Mouse (Mus musculus) regulatory T cell (primary cell): ENCODE measurements at regions not wholly inside any gene's neighbourhood (a gene's known extent, or its start where the extent isn't known, plus 50 kb on each side); places are given as distances from the start of the nearest gene placed in this dataset.

Experiments used
- in situ Hi-C: fragments of 300-600 bp; cut with MboI, MseI; formaldehyde crosslinking; loops from one replicate; pipeline ENCODE4 v1.15.1; 2025; ENCODE audit warnings: high pct_unique_total_duplicates

- in situ Hi-C loops = no loop called here
These were observed 975.9 kb downstream of the Robo2 start for GRCm38 (mm10) chr16:73435726-73436125.

GRCm38 (mm10) chr16:73424851-73425250, 986.8 kb downstream of the Robo2 start:
- in situ Hi-C loops = no loop called here

DNA sequence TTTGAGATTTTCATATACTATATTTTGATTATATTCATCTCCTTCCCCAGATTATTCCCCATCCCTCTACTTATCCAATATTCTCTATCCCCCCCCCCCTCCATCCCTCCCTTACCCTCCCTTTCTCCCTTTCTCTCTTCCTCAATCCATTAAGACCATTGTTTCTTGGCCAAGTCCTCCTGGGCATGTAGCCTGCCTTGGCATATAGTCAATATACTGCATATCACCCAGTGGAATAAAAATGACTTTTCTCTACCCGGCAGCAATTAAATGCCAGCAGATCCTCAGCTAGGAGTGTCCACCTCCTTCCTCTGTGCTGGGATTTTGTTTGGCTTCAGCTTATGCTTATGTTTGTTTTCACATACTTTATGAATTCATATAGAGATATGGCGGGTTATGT, 987.3 kb downstream of the Robo2 start:
- in situ Hi-C loops = no loop called here

DNA sequence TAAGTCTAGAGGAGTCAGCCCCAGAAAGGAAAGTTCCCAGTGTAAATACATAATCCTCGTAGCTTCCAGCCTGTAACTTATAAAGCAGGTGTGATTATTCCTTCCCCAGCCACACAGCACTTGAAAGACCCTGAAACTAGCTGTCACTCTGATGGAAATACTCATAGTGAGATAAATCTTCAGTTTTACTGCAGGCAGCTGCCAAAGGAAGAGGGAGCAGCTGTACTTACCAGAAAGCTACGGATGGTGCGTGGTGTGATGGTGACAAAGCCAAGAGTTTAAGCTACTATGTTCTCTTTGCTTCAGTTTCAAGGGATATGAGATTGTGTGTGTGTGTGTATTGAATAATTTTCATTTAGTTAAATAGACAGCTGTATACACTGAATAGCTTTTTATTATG, 1007.1 kb downstream of the Robo2 start:
- in situ Hi-C loops = no loop called here

GRCm38 (mm10) chr16:73404099-73404498, 1007.5 kb downstream of the Robo2 start:
- in situ Hi-C loops = no loop called here

DNA sequence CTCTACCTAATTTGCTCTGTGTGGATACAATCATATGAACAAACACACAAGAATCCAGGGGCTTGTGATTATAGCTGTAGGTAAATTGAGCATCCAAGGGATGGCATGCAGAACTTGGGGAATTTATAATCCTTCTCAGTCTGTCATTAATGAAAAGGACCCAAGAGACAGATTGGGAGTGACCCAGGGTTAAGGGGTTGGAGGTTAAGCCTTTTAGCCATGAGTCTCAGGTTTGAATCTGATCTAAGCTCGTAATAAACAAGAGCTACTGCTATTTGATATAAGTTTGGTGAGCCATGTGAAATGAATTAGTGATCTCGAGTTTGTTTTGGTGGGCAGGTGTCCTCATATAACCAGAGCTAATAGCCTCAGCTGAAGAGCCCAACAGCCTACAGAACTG, 1032.6 kb downstream of the Robo2 start:
- in situ Hi-C loops = no loop called here

DNA sequence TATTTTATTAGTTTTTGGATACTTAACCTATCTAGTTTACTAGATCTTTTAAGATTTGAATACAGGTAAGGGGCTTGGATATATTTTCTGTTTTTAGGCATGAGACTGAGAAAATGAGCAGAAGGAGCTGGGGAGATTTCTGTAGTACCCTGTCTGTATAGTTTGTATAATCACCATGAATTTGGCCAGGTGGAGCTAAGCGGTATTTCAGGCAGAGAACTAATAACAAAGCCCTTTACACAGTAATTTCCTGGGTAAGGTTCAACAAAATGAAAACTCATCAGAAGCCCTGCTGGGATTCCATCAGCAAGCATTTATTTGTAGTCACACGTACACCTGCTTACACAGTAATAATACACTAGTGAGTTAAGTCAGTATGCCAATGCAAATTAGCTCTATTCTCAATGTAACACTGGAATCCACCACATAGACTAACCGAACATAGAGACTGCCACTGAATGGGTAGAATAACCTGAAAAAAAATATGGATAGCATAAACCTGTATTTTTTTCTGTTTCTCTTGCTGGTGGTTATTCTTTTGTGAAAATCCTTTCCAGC, 1036.9 kb downstream of the Robo2 start:
- in situ Hi-C loops = no loop called here

GRCm38 (mm10) chr16:73368607-73369233, 1042.9 kb downstream of the Robo2 start:
- in situ Hi-C loops = no loop called here

DNA sequence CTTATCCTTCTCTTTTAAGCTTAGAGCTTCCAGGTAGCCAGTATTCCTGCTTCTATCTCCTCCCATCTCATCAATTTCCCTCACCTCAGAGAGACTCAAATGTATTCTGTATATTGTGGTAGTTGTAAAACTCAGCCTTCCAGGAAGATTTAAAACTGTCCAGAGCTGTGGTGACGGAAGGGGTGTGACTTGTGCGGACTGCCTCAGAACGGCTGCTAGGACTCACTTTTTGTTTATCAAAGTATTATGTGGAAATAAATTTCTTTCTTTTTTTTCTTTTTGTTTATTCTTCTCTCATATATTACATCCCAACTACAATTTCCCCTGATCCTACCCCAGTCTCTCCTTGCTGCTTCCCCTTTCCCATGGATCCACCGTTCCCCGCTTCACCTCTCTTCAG, 1043.7 kb downstream of the Robo2 start:
- in situ Hi-C loops = no loop called here

- in situ Hi-C loops = no loop called here
These were observed 1044.3 kb downstream of the Robo2 start for GRCm38 (mm10) chr16:73367226-73367840.

DNA sequence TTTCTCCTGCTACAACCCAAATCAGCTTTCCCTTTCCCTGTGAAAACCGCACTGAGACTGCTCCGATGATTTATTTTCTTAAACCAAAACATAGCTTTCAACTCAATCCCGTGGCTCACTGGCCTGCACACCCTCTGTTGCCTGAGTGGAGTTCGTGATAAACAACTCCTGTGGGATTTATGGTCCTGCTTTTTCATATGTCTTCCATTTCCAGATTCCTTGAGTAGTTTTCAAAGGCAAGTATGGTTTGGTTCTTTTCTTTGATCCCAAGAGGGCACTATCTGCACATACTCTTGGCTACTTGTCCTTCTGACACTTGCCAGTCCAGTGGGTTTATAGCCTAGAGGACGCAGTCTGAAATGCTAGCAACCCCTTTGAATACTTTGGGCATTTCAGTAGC, 1042.6 kb downstream of the Robo1 start:
- in situ Hi-C loops = no loop called here

GRCm38 (mm10) chr16:73343941-73344340, 1035.8 kb downstream of the Robo1 start:
- in situ Hi-C loops = no loop called here

DNA sequence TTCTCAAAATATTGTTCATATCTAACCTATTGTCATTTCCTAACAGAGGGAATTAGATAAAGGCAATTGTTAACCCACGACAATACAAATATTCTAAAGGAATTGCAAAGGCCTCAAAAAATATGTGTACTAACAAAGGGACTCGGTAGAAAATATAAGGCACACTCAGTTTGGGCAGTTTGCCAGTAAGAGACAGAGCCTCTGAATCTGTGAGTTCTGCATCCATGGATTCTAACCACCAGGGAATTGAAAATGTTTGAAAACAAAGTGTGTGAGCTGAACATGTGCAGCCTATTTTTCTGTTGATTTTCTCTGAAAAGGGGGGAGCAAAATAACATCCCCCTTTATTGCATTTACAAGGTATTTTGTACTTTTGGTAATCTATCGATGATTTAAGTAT, 1035.4 kb downstream of the Robo1 start:
- in situ Hi-C loops = no loop called here

DNA sequence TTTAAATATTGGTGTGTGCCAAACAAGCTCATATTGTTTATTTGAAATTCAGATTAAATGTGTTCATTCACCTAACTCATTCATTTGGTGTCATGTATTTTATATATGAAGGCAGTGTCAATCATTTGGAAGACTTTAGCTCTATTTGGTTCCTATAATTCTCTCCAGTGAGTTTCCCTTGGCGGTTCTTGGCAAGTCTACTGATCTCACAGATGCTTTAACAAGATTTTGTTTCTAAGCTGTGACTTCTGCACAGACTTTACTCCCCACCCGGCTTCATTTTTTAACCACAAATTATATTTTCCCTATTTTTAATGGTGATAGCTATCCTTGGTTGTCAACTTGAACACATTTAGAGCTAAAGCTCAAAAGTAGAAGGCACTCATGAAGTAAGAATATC, 1009.5 kb downstream of the Robo1 start:
- in situ Hi-C loops = no loop called here

- in situ Hi-C loops = no loop called here
These were observed 1002.0 kb downstream of the Robo1 start for GRCm38 (mm10) chr16:73310096-73310495.

GRCm38 (mm10) chr16:73279951-73280350, 971.8 kb downstream of the Robo1 start:
- in situ Hi-C loops = no loop called here

GRCm38 (mm10) chr16:73259691-73260090, 951.6 kb downstream of the Robo1 start:
- in situ Hi-C loops = no loop called here

DNA sequence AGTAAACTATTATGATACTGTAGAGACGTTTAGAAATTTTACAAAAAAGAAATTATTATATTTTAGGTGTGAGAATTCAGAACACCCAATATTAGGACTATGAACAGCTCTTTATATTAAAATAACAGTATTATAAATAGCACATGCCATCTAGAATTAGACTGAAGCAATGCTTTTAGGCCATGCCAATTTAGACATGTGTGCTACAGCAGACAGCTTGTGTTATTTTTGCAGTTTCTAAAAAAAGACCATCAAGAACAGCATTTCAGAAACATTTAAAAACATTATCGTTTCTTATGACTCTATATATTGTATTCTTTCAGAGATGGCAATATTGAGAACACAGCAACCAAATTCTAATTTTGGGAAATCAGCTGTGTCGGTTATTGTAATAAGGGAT, 951.2 kb downstream of the Robo1 start:
- in situ Hi-C loops = no loop called here

DNA sequence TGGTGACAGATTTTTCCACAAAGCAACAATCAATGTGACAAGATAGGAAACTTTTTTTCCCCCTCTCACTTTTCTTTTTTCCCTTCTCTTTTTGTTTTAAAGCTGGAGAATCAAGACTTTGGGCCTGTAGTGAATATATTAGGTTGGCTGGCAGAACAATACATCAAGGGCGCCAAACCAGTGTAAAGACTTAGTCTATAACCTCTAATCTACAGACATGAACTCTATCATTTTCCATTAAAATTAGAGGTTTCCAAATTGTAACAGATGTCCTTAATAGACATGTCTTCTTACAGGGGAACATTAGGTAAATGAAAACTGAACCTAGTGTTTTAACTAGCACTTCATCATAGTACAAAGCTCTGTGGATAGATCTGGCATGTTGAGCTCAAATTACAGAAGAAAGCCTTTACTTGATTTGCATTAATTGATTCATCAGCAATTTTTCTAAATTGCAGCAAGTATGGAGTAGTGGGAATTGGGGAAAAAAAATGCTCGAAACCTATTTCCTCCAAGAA, 937.0 kb downstream of the Robo1 start:
- in situ Hi-C loops = no loop called here

- in situ Hi-C loops = no loop called here
These were observed 922.5 kb downstream of the Robo1 start for GRCm38 (mm10) chr16:73230599-73230998.

- in situ Hi-C loops = loop anchor here (10.0 kb wide), 1 partner anchor 1963 kb away; no protein-coding TSS in a partner anchor
These were observed 909.4 kb downstream of the Robo1 start for GRCm38 (mm10) chr16:73217555-73217954.

DNA sequence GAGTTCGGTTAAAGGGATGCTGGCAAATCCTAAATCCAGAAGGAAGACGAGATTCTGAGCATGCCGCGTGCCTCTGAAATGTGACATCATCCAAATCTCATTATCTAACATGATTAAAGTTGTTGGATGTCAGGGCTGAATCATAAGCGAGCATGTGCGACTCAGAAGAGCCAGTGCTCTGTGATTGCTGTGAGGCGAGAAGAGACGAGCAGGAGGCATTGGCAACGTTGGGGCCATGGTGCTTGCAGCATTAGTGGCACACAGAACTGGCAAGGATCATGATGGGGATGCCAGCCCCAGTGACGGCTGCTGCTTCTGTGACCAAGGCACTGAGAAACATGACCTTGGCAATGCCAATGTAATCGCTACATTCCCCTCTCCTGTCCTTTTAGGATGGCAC, 895.4 kb downstream of the Robo1 start:
- in situ Hi-C loops = no loop called here

GRCm38 (mm10) chr16:73200991-73201390, 892.9 kb downstream of the Robo1 start:
- in situ Hi-C loops = no loop called here
